Mouse (Mus musculus): Measurements from ENCODE around the gene Fam198a. TPM values are rescaled to one million over a fixed set of nuclear protein-coding genes. Genes with fewer than 3 reads are reported as not detected.

Fam198a gene
- polyA plus RNA-seq, 1 experiment = not detected

- no peaks in the 10 kb centered on the region for H3K4me1 ChIP-seq (ENCODE audit: control insufficient read depth)
- TF ChIP-seq TAL1 (IDR thresholded peaks at IDR 0.05; ENCODE audit: low read length) (no peak), GATA1 (IDR thresholded peaks at IDR 0.05; ENCODE audit: low read length) (no peak)
- H3K4me3 ChIP-seq (replicated peaks) = no peak overlapping the region
- no peaks in the 10 kb centered on the region for H3K27me3 ChIP-seq (ENCODE audit: control insufficient read depth)
- H3K9me3 ChIP-seq (ENCODE audit: control insufficient read depth, low read length) = no peaks in the 10 kb centered on the region
- no peaks in the 10 kb centered on the region for H3K36me3 ChIP-seq (ENCODE audit: control insufficient read depth)
Measured at GRCm38 (mm10) chr9:121908321-121908720, 42.5 kb upstream of the Fam198a start.

GRCm38 (mm10) chr9:121909635-121910034, 41.2 kb upstream of the Fam198a start:
- Histone ChIP-seq H3K4me1 (ENCODE audit: control insufficient read depth) (no peaks in the 10 kb centered on the region), H3K27me3 (ENCODE audit: control insufficient read depth) (no peaks in the 10 kb centered on the region), H3K36me3 (ENCODE audit: control insufficient read depth) (no peaks in the 10 kb centered on the region), H3K4me3 (replicated peaks) (no peak overlapping the region), H3K9me3 (ENCODE audit: control insufficient read depth, low read length) (no peaks in the 10 kb centered on the region)
- TF ChIP-seq GATA1 (IDR thresholded peaks at IDR 0.05; ENCODE audit: low read length) = no peak
- no peak for TF ChIP-seq TAL1 (IDR thresholded peaks at IDR 0.05; ENCODE audit: low read length)

- Histone ChIP-seq H3K9me3 (ENCODE audit: control insufficient read depth, low read length) (no peaks in the 10 kb centered on the region), H3K4me3 (replicated peaks) (no peak overlapping the region), H3K27me3 (ENCODE audit: control insufficient read depth) (no peaks in the 10 kb centered on the region), H3K36me3 (ENCODE audit: control insufficient read depth) (no peaks in the 10 kb centered on the region), H3K4me1 (ENCODE audit: control insufficient read depth) (no peaks in the 10 kb centered on the region)
- TF ChIP-seq GATA1 (IDR thresholded peaks at IDR 0.05; ENCODE audit: low read length) = no peak
- TF ChIP-seq TAL1 (IDR thresholded peaks at IDR 0.05; ENCODE audit: low read length) = no peak
Measured at GRCm38 (mm10) chr9:121911196-121911595, 39.6 kb upstream of the Fam198a start.

- H3K4me3 ChIP-seq (replicated peaks) = no peak overlapping the region
- no peaks in the 10 kb centered on the region for H3K9me3 ChIP-seq (ENCODE audit: control insufficient read depth, low read length)
- H3K27me3 ChIP-seq (ENCODE audit: control insufficient read depth) = no peaks in the 10 kb centered on the region
- no peaks in the 10 kb centered on the region for H3K4me1 ChIP-seq (ENCODE audit: control insufficient read depth)
- TF ChIP-seq GATA1 (IDR thresholded peaks at IDR 0.05; ENCODE audit: low read length) = no peak
- TF ChIP-seq TAL1 (IDR thresholded peaks at IDR 0.05; ENCODE audit: low read length) = no peak
- no peaks in the 10 kb centered on the region for H3K36me3 ChIP-seq (ENCODE audit: control insufficient read depth)
Measured at GRCm38 (mm10) chr9:121912786-121913185, 38.0 kb upstream of the Fam198a start.

- TF ChIP-seq GATA1 (IDR thresholded peaks at IDR 0.05; ENCODE audit: low read length) (no peak), TAL1 (IDR thresholded peaks at IDR 0.05; ENCODE audit: low read length) (no peak)
- Histone ChIP-seq H3K4me3 (replicated peaks) (no peak overlapping the region), H3K9me3 (ENCODE audit: control insufficient read depth, low read length) (no peaks in the 10 kb centered on the region), H3K36me3 (ENCODE audit: control insufficient read depth) (no peaks in the 10 kb centered on the region), H3K27me3 (ENCODE audit: control insufficient read depth) (no peaks in the 10 kb centered on the region), H3K4me1 (ENCODE audit: control insufficient read depth) (no peaks in the 10 kb centered on the region)
Measured at GRCm38 (mm10) chr9:121914226-121914757, 36.5 kb upstream of the Fam198a start.

GRCm38 (mm10) chr9:121915056-121915455, 35.7 kb upstream of the Fam198a start:
- Histone ChIP-seq H3K27me3 (ENCODE audit: control insufficient read depth) (no peaks in the 10 kb centered on the region), H3K4me3 (replicated peaks) (no peak overlapping the region), H3K36me3 (ENCODE audit: control insufficient read depth) (no peaks in the 10 kb centered on the region), H3K4me1 (ENCODE audit: control insufficient read depth) (no peaks in the 10 kb centered on the region), H3K9me3 (ENCODE audit: control insufficient read depth, low read length) (no peaks in the 10 kb centered on the region)
- no peak for TF ChIP-seq GATA1 (IDR thresholded peaks at IDR 0.05; ENCODE audit: low read length)
- TF ChIP-seq TAL1 (IDR thresholded peaks at IDR 0.05; ENCODE audit: low read length) = no peak

GRCm38 (mm10) chr9:121916102-121916501, 34.7 kb upstream of the Fam198a start, which contains the start of gene Cyp8b1:
Cyp8b1 (minus strand) TSS chr9:121916305.
- Histone ChIP-seq H3K4me3 (replicated peaks) (no peak within 1 kb of the TSS), H3K9me3 (ENCODE audit: control insufficient read depth, low read length) (no peaks in the 10 kb centered on the region), H3K27me3 (ENCODE audit: control insufficient read depth) (no peaks in the 10 kb centered on the region), H3K4me1 (ENCODE audit: control insufficient read depth) (no peaks in the 10 kb centered on the region), H3K36me3 (ENCODE audit: control insufficient read depth) (no peaks in the 10 kb centered on the region)
- TF ChIP-seq GATA1 (IDR thresholded peaks at IDR 0.05; ENCODE audit: low read length) (no peak), TAL1 (IDR thresholded peaks at IDR 0.05; ENCODE audit: low read length) (no peak)

- no peaks in the 10 kb centered on the region for H3K4me1 ChIP-seq (ENCODE audit: control insufficient read depth)
- no peaks in the 10 kb centered on the region for H3K27me3 ChIP-seq (ENCODE audit: control insufficient read depth)
- no peaks in the 10 kb centered on the region for H3K36me3 ChIP-seq (ENCODE audit: control insufficient read depth)
- TF ChIP-seq TAL1 (IDR thresholded peaks at IDR 0.05; ENCODE audit: low read length) (no peak), GATA1 (IDR thresholded peaks at IDR 0.05; ENCODE audit: low read length) (no peak)
- no peak overlapping the region for H3K4me3 ChIP-seq (replicated peaks)
- no peaks in the 10 kb centered on the region for H3K9me3 ChIP-seq (ENCODE audit: control insufficient read depth, low read length)
Measured at GRCm38 (mm10) chr9:121919027-121919501, 31.7 kb upstream of the Fam198a start.

- H3K27me3 ChIP-seq (ENCODE audit: control insufficient read depth) = no peaks in the 10 kb centered on the region
- no peaks in the 10 kb centered on the region for H3K9me3 ChIP-seq (ENCODE audit: control insufficient read depth, low read length)
- TF ChIP-seq TAL1 (IDR thresholded peaks at IDR 0.05; ENCODE audit: low read length) (no peak), GATA1 (IDR thresholded peaks at IDR 0.05; ENCODE audit: low read length) (no peak)
- no peak overlapping the region for H3K4me3 ChIP-seq (replicated peaks)
- no peaks in the 10 kb centered on the region for H3K4me1 ChIP-seq (ENCODE audit: control insufficient read depth)
- H3K36me3 ChIP-seq (ENCODE audit: control insufficient read depth) = no peaks in the 10 kb centered on the region
Measured at GRCm38 (mm10) chr9:121923443-121923842, 27.3 kb upstream of the Fam198a start.

GRCm38 (mm10) chr9:121923906-121924305, 26.9 kb upstream of the Fam198a start:
- Histone ChIP-seq H3K4me1 (ENCODE audit: control insufficient read depth) (no peaks in the 10 kb centered on the region), H3K27me3 (ENCODE audit: control insufficient read depth) (no peaks in the 10 kb centered on the region), H3K36me3 (ENCODE audit: control insufficient read depth) (no peaks in the 10 kb centered on the region), H3K4me3 (replicated peaks) (no peak overlapping the region), H3K9me3 (ENCODE audit: control insufficient read depth, low read length) (no peaks in the 10 kb centered on the region)
- TF ChIP-seq GATA1 (IDR thresholded peaks at IDR 0.05; ENCODE audit: low read length) = no peak
- no peak for TF ChIP-seq TAL1 (IDR thresholded peaks at IDR 0.05; ENCODE audit: low read length)

All from erythroblast, embryonic 14.5 days (primary cell).